Mouse (Mus musculus) heart, embryonic 12.5 days (tissue): ENCODE measurements around the gene Mmgt2. TPM values are rescaled to one million over a fixed set of nuclear protein-coding genes. Genes with fewer than 3 reads are reported as not detected.
A peak's percentile ranks its signal among the peaks of the same experiment; 100 is the strongest.
"Not testable (repeated sequence)": the region's sequence is repeated elsewhere in the genome, so short reads cannot be mapped to it uniquely, and the experiment has no call there.

Experiments
- ATAC-seq: fragments of 200-750 bp; cut with Nextera tagmentation; 2 replicates; pipeline ENCODE4 v1.8.0; 2017; ENCODE audit warnings: moderate TSS enrichment, moderate library complexity; ENCODE audit not compliant: insufficient number of reproducible peaks, low FRiP score
- H3K27ac ChIP-seq: fragments of 300-500 bp; sonication (generic); 2 replicates; pipeline ENCODE4 v1.5.1; 2016; ENCODE audit warnings: mild to moderate bottlenecking, moderate library complexity; ENCODE audit not compliant: poor library complexity, severe bottlenecking
- H3K27me3 ChIP-seq: fragments of 300-500 bp; sonication (generic); replicated peaks from 2 replicates; pipeline ENCODE4 v1.6.1; 2016; ENCODE audit warnings: mild to moderate bottlenecking, moderate library complexity
- H3K36me3 ChIP-seq: fragments of 300-500 bp; sonication (generic); 2 replicates; pipeline ENCODE4 v1.6.1; 2016; ENCODE audit warnings: mild to moderate bottlenecking, moderate library complexity
- H3K4me1 ChIP-seq: fragments of 300-500 bp; sonication (generic); replicated peaks from 2 replicates; pipeline ENCODE4 v1.6.1; 2016; ENCODE audit warnings: mild to moderate bottlenecking
- H3K4me2 ChIP-seq: fragments of 300-500 bp; sonication (generic); 2 replicates; pipeline ENCODE4 v1.6.1; 2016; ENCODE audit warnings: mild to moderate bottlenecking, moderate library complexity
- H3K4me3 ChIP-seq: fragments of 300-500 bp; sonication (generic); 2 replicates; pipeline ENCODE4 v1.5.1; 2016; ENCODE audit warnings: mild to moderate bottlenecking
- H3K9ac ChIP-seq: fragments of 300-500 bp; sonication (generic); 2 replicates; pipeline ENCODE4 v1.6.1; 2016; ENCODE audit warnings: mild to moderate bottlenecking, moderate library complexity
- H3K9me3 ChIP-seq: fragments of 300-500 bp; sonication (generic); replicated peaks from 2 replicates; pipeline ENCODE4 v1.6.1; 2016; ENCODE audit warnings: mild to moderate bottlenecking, moderate library complexity
- WGBS: fragments of 180-500 bp; shearing (Covaris S2); methylation state at CpG from one replicate; pipeline ENCODE4 v1.1.7; 2016; 5-methylcytosine and 5-hydroxymethylcytosine counted together
- polyA plus RNA-seq: library from polyadenylated mRNA; unstranded; fragments of >200 nt; fragmentation: Nextera tagmentation; extraction: Ambion mirVana; gene quantifications from 2 replicates; pipeline ENCODE4 v1.2.1, GENCODE M21; 2016

Gene Mmgt2
- polyA plus RNA-seq, 1 experiment from 2014 or later: 58.3 TPM

GRCm38 (mm10) chr11:62646958-62647515 is 1.4 kb upstream of the Mmgt2 start:
- H3K4me1 ChIP-seq: peaks cover 58% of the 10 kb centered on the region
- H3K4me3 ChIP-seq: peak overlapping the region; percentile 98
- H3K9ac ChIP-seq: peak overlapping the region; percentile 97
- WGBS: 29% methylated on average over 7 of the region's 7 CpGs
- peak overlapping the region; percentile 95 for H3K27ac ChIP-seq
- no peaks in the 10 kb centered on the region for H3K9me3 ChIP-seq
- H3K27me3 ChIP-seq: no peaks in the 10 kb centered on the region
- H3K36me3 ChIP-seq: peaks cover 7% of the 10 kb centered on the region
- no peak for ATAC-seq
- peak overlapping the region; percentile 96 for H3K4me2 ChIP-seq

GRCm38 (mm10) chr11:62647661-62648590 is 538 bp upstream of the Mmgt2 start, which contains the start of gene Lrrc75a:
Lrrc75a (minus strand) TSS chr11:62648523.
- Histone ChIP-seq H3K9ac (peak within 1 kb of the TSS; percentile 97), H3K36me3 (peaks cover 15% of the 10 kb centered on the region), H3K4me2 (peak within 1 kb of the TSS; percentile 96), H3K4me3 (peak within 1 kb of the TSS; percentile 98), H3K27me3 (no peaks in the 10 kb centered on the region), H3K4me1 (peaks cover 50% of the 10 kb centered on the region), H3K27ac (peak within 1 kb of the TSS; percentile 95), H3K9me3 (no peaks in the 10 kb centered on the region)
- no peak; the same call in none of the 2 replicates for ATAC-seq
- 1% methylated on average over 48 of the region's 86 CpGs for WGBS

GRCm38 (mm10) chr11:62649803-62650202 is 1.3 kb downstream of the Mmgt2 start:
- H3K4me2 ChIP-seq: peak overlapping the region; percentile 96
- ATAC-seq, H3K27ac ChIP-seq, H3K27me3 ChIP-seq, H3K9me3 ChIP-seq: not testable (repeated sequence)
- 81% methylated on average over 4 of the region's 4 CpGs for WGBS
- H3K9ac ChIP-seq: 0 out of 2 replicates have a peak overlapping the region, but pooled peaks have one; percentile 97
- H3K36me3 ChIP-seq: peaks cover 29% of the 10 kb centered on the region
- peaks cover 43% of the 10 kb centered on the region for H3K4me1 ChIP-seq
- peak overlapping the region; percentile 98; the same call in 1 of the 2 replicates for H3K4me3 ChIP-seq

- Histone ChIP-seq H3K27me3 (no peaks in the 10 kb centered on the region), H3K4me1 (peaks cover 30% of the 10 kb centered on the region), H3K9ac (0 out of 2 replicates have a peak overlapping the region, but pooled peaks have one; percentile 1), H3K27ac (no peak overlapping the region), H3K4me3 (no peak overlapping the region), H3K4me2 (no peak overlapping the region), H3K36me3 (peaks cover 36% of the 10 kb centered on the region), H3K9me3 (no peaks in the 10 kb centered on the region)
- no peak for ATAC-seq
- WGBS: 92% methylated on average over 3 of the region's 3 CpGs
Measured at GRCm38 (mm10) chr11:62651563-62651962, 3.1 kb downstream of the Mmgt2 start.

GRCm38 (mm10) chr11:62652080-62652479 is 3.6 kb downstream of the Mmgt2 start:
- WGBS: 91% methylated on average over 3 of the region's 3 CpGs
- ATAC-seq: no peak
- H3K36me3 ChIP-seq: peaks cover 38% of the 10 kb centered on the region

GRCm38 (mm10) chr11:62660885-62661284 is 12.4 kb downstream of the Mmgt2 start:
- no peaks in the 10 kb centered on the region for H3K9me3 ChIP-seq
- ATAC-seq: no peak
- no peaks in the 10 kb centered on the region for H3K27me3 ChIP-seq
- no peak overlapping the region for H3K4me2 ChIP-seq
- no peak overlapping the region for H3K9ac ChIP-seq
- H3K36me3 ChIP-seq: peaks cover 30% of the 10 kb centered on the region
- WGBS: 51% methylated on average over 4 of the region's 4 CpGs
- no peak overlapping the region for H3K4me3 ChIP-seq
- H3K27ac ChIP-seq: no peak overlapping the region
- H3K4me1 ChIP-seq: peaks cover 28% of the 10 kb centered on the region

More at GRCm38 (mm10) chr11:62652080-62652479, 3.6 kb downstream of the Mmgt2 start:
- Histone ChIP-seq H3K27me3 (no peaks in the 10 kb centered on the region), H3K9ac (no peak overlapping the region), H3K4me1 (peaks cover 26% of the 10 kb centered on the region), H3K27ac (no peak overlapping the region), H3K4me2 (no peak overlapping the region), H3K4me3 (no peak overlapping the region), H3K9me3 (no peaks in the 10 kb centered on the region)

- Histone ChIP-seq H3K9ac (no peak overlapping the region), H3K4me2 (no peak overlapping the region), H3K27ac (no peak overlapping the region), H3K4me3 (no peak overlapping the region), H3K27me3 (no peaks in the 10 kb centered on the region), H3K9me3 (no peaks in the 10 kb centered on the region), H3K36me3 (peaks cover 33% of the 10 kb centered on the region), H3K4me1 (peaks cover 14% of the 10 kb centered on the region; the same call in 1 of the 2 replicates)
- WGBS: 70% methylated on average over 6 of the region's 6 CpGs
- ATAC-seq: no peak
Measured at GRCm38 (mm10) chr11:62664250-62664649, 15.8 kb downstream of the Mmgt2 start.

- H3K9ac ChIP-seq: no peak overlapping the region
- H3K4me2 ChIP-seq: no peak overlapping the region
- no peaks in the 10 kb centered on the region for H3K27me3 ChIP-seq
- H3K4me3 ChIP-seq: no peak overlapping the region
- no peaks in the 10 kb centered on the region for H3K9me3 ChIP-seq
- peaks cover 26% of the 10 kb centered on the region for H3K36me3 ChIP-seq
- peaks cover 13% of the 10 kb centered on the region for H3K4me1 ChIP-seq
- 84% methylated on average over 5 of the region's 5 CpGs for WGBS
- H3K27ac ChIP-seq: no peak overlapping the region
- no peak for ATAC-seq
Measured at GRCm38 (mm10) chr11:62668986-62669385, 20.5 kb downstream of the Mmgt2 start.

- no peaks in the 10 kb centered on the region for H3K9me3 ChIP-seq
- peaks cover 13% of the 10 kb centered on the region for H3K4me1 ChIP-seq
- no peak overlapping the region for H3K4me3 ChIP-seq
- peak overlapping the region; percentile 40 for H3K4me2 ChIP-seq
- ATAC-seq: no peak
- H3K36me3 ChIP-seq: peaks cover 24% of the 10 kb centered on the region
- no peaks in the 10 kb centered on the region for H3K27me3 ChIP-seq
- no peak overlapping the region for H3K9ac ChIP-seq
- 32% methylated on average over 12 of the region's 12 CpGs for WGBS
- peak overlapping the region; percentile 38; the same call in 1 of the 2 replicates for H3K27ac ChIP-seq
Measured at GRCm38 (mm10) chr11:62669471-62669870, 21.0 kb downstream of the Mmgt2 start.

GRCm38 (mm10) chr11:62670006-62670405 is 21.5 kb downstream of the Mmgt2 start:
- 75% methylated on average over 6 of the region's 6 CpGs for WGBS
- Histone ChIP-seq H3K4me2 (peak overlapping the region; percentile 40; the same call in 1 of the 2 replicates), H3K9ac (no peak overlapping the region), H3K9me3 (no peaks in the 10 kb centered on the region), H3K36me3 (peaks cover 18% of the 10 kb centered on the region), H3K27me3 (no peaks in the 10 kb centered on the region), H3K4me3 (no peak overlapping the region), H3K4me1 (peaks cover 13% of the 10 kb centered on the region), H3K27ac (no peak overlapping the region)
- ATAC-seq: no peak; the same call in 1 of the 2 replicates
